Mouse (Mus musculus): ENCODE data around the gene Magt1. TPM values are rescaled to one million over a fixed set of nuclear protein-coding genes. Genes with fewer than 3 reads are reported as not detected.
"Not testable (repeated sequence)": the region's sequence is repeated elsewhere in the genome, so short reads cannot be mapped to it uniquely, and the experiment has no call there.

Gene Magt1
- polyA plus RNA-seq, 1 experiment from 2014 or later, result 38.3 TPM

GRCm38 (mm10) chrX:105937736-105938135 is 74.0 kb downstream of the Magt1 start:
- Histone ChIP-seq H3K9ac (no peak overlapping the region), H3K4me1 (no peaks in the 10 kb centered on the region), H3K4me3 (replicated peaks) (no peak overlapping the region), H3K36me3 (replicated peaks) (no peaks in the 10 kb centered on the region), H3K9me3 (no peaks in the 10 kb centered on the region), H3K27ac (no peak overlapping the region), H3K4me2 (no peak overlapping the region), H3K27me3 (no peaks in the 10 kb centered on the region)
- no peak for ATAC-seq (ENCODE audit: low FRiP score)
- WGBS, result 71% methylated on average over 2 of the region's 2 CpGs

- Histone ChIP-seq H3K27ac (no peak overlapping the region), H3K4me1 (no peaks in the 10 kb centered on the region), H3K36me3 (replicated peaks) (no peaks in the 10 kb centered on the region), H3K27me3 (no peaks in the 10 kb centered on the region), H3K9ac (no peak overlapping the region), H3K9me3 (no peaks in the 10 kb centered on the region), H3K4me2 (no peak overlapping the region), H3K4me3 (replicated peaks) (no peak overlapping the region)
- WGBS, result 60% methylated on average over 5 of the region's 5 CpGs
- no peak for ATAC-seq (ENCODE audit: low FRiP score)
Observed at GRCm38 (mm10) chrX:105934341-105934740, 77.4 kb downstream of the Magt1 start.

DNA sequence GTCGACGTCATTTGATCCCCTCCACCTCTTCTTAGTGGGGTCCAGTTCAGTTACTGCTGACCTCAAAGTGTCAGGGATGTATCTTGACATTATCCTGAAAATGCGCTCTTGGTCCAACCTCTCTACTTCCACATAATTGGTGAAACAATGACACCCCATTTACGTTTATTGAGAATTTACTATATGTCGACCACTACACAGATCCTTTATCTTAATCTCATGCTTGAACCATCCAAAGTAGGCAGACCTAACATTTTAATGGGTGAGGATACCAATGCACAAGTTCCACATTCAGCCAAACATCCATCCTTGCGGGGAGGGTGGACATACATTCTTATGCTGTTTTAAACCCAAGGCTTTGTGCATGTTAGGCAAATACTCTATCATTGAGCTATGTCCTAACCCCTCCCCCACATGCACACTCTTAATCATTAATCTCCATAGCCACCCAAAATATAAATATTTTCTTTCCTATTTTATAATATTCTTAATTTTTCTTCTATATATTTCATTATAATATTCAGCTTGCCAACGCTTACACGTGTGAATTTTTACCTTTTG is 82.1 kb downstream of the Magt1 start:
- no peak overlapping the region for H3K9ac ChIP-seq
- 34% methylated on average over 8 of the region's 8 CpGs for WGBS

GRCm38 (mm10) chrX:105928861-105929477 is 82.7 kb downstream of the Magt1 start, which contains the start of gene Atrx:
Gene Atrx (minus strand): TSS chrX:105929403.
- 28% methylated on average over 42 of the region's 42 CpGs for WGBS
- Histone ChIP-seq H3K4me2 (peak within 1 kb of the TSS; percentile 52), H3K9me3 (no peaks in the 10 kb centered on the region), H3K27me3 (no peaks in the 10 kb centered on the region), H3K27ac (peak within 1 kb of the TSS; percentile 92), H3K4me1 (peaks cover 4% of the 10 kb centered on the region), H3K9ac (peak within 1 kb of the TSS; percentile 84), H3K36me3 (replicated peaks) (no peaks in the 10 kb centered on the region), H3K4me3 (replicated peaks) (peak within 1 kb of the TSS; percentile 62)
- peak; percentile 94 for ATAC-seq (ENCODE audit: low FRiP score)

More for the DNA sequence above, 82.1 kb downstream of the Magt1 start:
- H3K4me3 ChIP-seq (replicated peaks), result peak overlapping the region; percentile 62
- H3K27me3 ChIP-seq, result no peaks in the 10 kb centered on the region
- H3K4me1 ChIP-seq, result peaks cover 4% of the 10 kb centered on the region
- no peaks in the 10 kb centered on the region for H3K9me3 ChIP-seq
- H3K4me2 ChIP-seq, result peak overlapping the region; percentile 44
- no peak overlapping the region for H3K27ac ChIP-seq
- H3K36me3 ChIP-seq (replicated peaks), result no peaks in the 10 kb centered on the region
- ATAC-seq (ENCODE audit: low FRiP score), result peak; percentile 57

- Histone ChIP-seq H3K36me3 (replicated peaks) (no peaks in the 10 kb centered on the region), H3K4me2 (peak overlapping the region; percentile 52), H3K4me3 (replicated peaks) (peak overlapping the region; percentile 62), H3K9ac (peak overlapping the region; percentile 84), H3K4me1 (peaks cover 4% of the 10 kb centered on the region), H3K27ac (peak overlapping the region; percentile 92), H3K9me3 (peaks cover 3% of the 10 kb centered on the region; the same call in 1 of the 2 replicates), H3K27me3 (no peaks in the 10 kb centered on the region)
- WGBS, result 23% methylated on average over 53 of the region's 69 CpGs
- peak; percentile 75 for ATAC-seq (ENCODE audit: low FRiP score)
Observed at GRCm38 (mm10) chrX:105927941-105928860, 83.5 kb downstream of the Magt1 start.

DNA sequence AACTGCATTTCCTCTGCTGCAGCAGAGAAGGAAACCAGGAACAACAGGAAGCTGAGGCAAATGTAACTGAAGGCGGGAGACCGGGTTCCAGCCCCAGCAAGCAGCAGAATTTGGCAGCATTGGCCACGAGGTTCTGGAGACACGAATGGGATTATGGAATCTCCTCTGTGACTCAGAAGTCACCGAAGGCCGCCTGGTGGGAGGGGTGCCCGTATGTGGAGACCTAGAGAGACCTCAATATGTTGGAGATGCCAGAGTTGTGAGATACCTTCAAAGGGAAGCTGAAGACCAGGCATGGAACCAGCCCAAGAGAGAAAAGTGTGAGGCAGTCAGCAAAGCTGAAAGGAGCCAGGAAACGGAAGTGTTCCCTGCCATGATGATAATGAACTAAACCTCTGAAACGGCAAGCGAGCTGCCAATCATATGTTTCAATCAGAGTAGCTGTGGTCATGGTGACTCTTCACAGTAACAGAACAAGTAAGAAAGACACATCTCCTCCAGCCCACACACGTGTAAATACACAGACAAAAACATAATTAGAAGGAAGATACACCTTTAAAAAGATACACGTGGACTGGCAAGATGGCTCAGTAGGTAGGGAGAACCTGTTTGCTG is 85.5 kb downstream of the Magt1 start:
- H3K9me3 ChIP-seq, result peaks cover 3% of the 10 kb centered on the region; the same call in 1 of the 2 replicates
- WGBS, result 82% methylated on average over 12 of the region's 12 CpGs
- no peak for ATAC-seq (ENCODE audit: low FRiP score)
- H3K36me3 ChIP-seq (replicated peaks), result no peaks in the 10 kb centered on the region
- H3K4me2 ChIP-seq, result 0 out of 2 replicates have a peak overlapping the region, but pooled peaks have one; percentile 52
- H3K4me1 ChIP-seq, result peaks cover 4% of the 10 kb centered on the region
- no peak overlapping the region for H3K9ac ChIP-seq
- no peak overlapping the region for H3K4me3 ChIP-seq (replicated peaks)
- no peak overlapping the region for H3K27ac ChIP-seq
- no peaks in the 10 kb centered on the region for H3K27me3 ChIP-seq

- Histone ChIP-seq H3K4me1 (peaks cover 4% of the 10 kb centered on the region), H3K9me3 (peaks cover 3% of the 10 kb centered on the region; the same call in 1 of the 2 replicates), H3K9ac (no peak overlapping the region), H3K27me3 (no peaks in the 10 kb centered on the region), H3K4me3 (replicated peaks) (no peak overlapping the region), H3K4me2 (no peak overlapping the region), H3K36me3 (replicated peaks) (no peaks in the 10 kb centered on the region), H3K27ac (no peak overlapping the region)
- ATAC-seq (ENCODE audit: low FRiP score), result no peak
- WGBS, result 90% methylated on average over 5 of the region's 5 CpGs
Observed at GRCm38 (mm10) chrX:105924326-105925070, 87.2 kb downstream of the Magt1 start.

DNA sequence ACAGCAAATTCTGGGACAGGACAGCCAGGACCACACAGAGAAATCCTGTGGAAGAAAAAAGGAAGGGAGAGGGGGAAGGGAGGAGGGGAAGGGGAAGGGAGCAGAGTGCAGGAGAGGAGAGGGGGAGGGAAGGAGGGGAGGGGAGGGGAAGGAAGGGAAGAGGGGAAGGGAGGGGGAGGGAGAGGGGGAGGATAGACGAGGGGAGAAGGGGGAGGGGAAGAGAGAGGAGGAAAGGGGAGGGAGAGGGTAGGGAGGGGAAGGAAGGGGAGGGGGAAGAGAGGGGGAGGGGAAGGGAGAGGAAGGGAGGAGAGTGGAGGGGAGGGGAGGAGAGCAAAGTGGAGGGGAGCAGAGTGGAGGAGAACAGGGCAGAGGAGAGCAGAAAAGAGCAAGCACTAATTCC is 87.8 kb downstream of the Magt1 start:
- Histone ChIP-seq H3K27me3 (no peaks in the 10 kb centered on the region), H3K9me3 (peaks cover 3% of the 10 kb centered on the region; the same call in 1 of the 2 replicates), H3K27ac (no peak overlapping the region), H3K9ac (no peak overlapping the region), H3K36me3 (replicated peaks) (no peaks in the 10 kb centered on the region), H3K4me1 (peaks cover 4% of the 10 kb centered on the region), H3K4me3 (replicated peaks) (no peak overlapping the region), H3K4me2 (no peak overlapping the region)
- 40% methylated on average over 1 of the region's 1 CpGs for WGBS
- no peak for ATAC-seq (ENCODE audit: low FRiP score)

- not testable (repeated sequence) for H3K4me2 ChIP-seq; H3K4me1 ChIP-seq; H3K9ac ChIP-seq; H3K27ac ChIP-seq; ATAC-seq (ENCODE audit: low FRiP score); H3K9me3 ChIP-seq; H3K36me3 ChIP-seq (replicated peaks); H3K27me3 ChIP-seq; H3K4me3 ChIP-seq (replicated peaks)
- WGBS, result 95% methylated on average over 7 of the region's 7 CpGs
Observed at GRCm38 (mm10) chrX:105922986-105923385, 88.7 kb downstream of the Magt1 start.

DNA sequence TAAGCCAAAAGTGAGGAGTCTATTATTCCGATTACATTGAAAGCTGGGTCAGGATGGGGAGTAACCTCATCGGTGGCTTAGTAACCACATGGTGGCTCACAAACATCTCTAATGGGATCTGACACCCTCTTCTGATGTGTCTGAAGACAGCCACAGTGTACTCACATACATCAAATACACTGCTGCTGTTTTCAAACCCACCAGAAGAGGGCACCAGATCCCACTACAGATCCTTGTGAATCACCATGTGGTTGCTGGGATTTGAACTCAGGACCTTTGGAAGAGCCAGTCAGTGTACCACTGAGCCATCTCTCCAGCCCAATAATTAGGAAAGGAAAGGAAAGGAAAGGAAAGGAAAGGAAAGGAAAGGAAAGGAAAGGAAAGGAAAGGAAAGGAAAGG is 90.3 kb downstream of the Magt1 start:
- Histone ChIP-seq H3K27ac (no peak overlapping the region), H3K36me3 (replicated peaks) (no peaks in the 10 kb centered on the region), H3K4me3 (replicated peaks) (no peak overlapping the region), H3K9me3 (peaks cover 3% of the 10 kb centered on the region; the same call in 1 of the 2 replicates), H3K27me3 (no peaks in the 10 kb centered on the region), H3K4me1 (peaks cover under 1% of the 10 kb centered on the region), H3K9ac (no peak overlapping the region), H3K4me2 (no peak overlapping the region)
- no peak for ATAC-seq (ENCODE audit: low FRiP score)
- 98% methylated on average over 2 of the region's 2 CpGs for WGBS
